Mouse (Mus musculus): Measurements from ENCODE around the gene Psenen.

DNA sequence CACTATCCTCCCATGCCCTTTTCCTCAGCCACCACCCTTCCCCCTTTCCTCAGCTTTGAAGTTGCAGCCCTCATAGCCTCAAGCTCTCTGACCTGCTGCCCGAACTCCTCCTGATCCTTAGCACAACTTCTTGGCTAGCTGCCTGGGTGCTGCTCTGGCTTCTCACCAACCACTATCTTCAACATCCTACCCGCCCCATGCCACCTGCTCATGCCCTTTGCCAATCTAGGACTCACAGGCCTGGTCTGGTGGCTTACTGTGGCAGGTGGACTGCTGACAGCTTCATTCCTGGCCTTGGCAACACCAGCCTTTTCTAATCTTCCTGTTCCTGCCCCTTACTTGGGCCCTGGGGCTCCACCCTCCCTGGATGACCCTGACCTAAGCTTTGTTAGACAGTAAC lies 9.5 kb upstream of the Psenen start:
- TF ChIP-seq POLR2A (IDR thresholded peaks at IDR 0.05; ENCODE audit: low read depth, low read length): no peak
- TF ChIP-seq CTCF (IDR thresholded peaks at IDR 0.05; ENCODE audit: borderline replicate concordance, insufficient read depth, low read length): no peak

All from embryonic fibroblast, embryonic 13.5 days (primary cell).